Mouse (Mus musculus): Measurements from ENCODE around the gene Ddx27.

The Ddx27 gene

DNA sequence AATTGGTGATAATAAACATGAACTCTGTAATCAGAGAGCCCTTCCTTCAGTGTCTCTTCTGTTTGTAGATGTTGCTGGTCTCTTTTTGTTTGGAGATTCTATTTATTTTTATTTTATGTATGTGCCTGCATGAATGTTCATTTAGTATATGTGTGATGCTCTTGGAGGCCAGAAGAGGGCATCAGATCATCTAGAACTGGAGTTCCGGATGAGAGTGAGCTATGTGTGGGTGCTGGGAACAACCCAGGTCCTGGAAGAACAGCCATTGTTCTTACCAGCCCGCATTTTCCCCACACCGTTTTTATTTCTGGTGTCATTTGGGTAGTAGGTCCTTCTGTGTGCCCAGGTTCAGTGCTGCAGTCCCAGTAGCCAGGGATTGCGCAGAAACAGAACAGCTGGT, 15.5 kb downstream of the Ddx27 start:
- no peak for DNase-seq

DNA sequence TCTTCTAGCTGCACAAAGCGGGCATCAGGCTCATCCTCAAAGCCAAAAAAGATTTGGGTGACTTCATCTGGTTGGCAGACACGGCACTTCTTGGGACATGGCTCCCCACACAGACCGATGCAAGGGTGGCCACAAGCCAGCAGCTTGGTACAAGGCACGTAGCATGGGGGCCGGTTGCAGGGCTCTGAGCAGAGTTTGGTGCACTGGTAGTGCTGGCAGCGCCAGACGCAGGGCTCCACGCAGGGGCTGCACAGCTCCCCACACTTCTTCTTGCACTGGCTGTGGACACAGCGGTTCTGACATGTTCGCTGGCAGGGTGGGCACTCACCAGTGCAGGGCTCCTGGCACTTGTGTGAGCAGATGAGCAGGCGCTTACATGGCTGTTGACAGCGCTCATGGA, 22.7 kb downstream of the Ddx27 start:
- no peak for DNase-seq

- DNase-seq: no peak
Measured at GRCm38 (mm10) chr2:167038297-167038696, 23.3 kb downstream of the Ddx27 start.

GRCm38 (mm10) chr2:167038716-167039115, 23.7 kb downstream of the Ddx27 start:
- DNase-seq: no peak

DNA sequence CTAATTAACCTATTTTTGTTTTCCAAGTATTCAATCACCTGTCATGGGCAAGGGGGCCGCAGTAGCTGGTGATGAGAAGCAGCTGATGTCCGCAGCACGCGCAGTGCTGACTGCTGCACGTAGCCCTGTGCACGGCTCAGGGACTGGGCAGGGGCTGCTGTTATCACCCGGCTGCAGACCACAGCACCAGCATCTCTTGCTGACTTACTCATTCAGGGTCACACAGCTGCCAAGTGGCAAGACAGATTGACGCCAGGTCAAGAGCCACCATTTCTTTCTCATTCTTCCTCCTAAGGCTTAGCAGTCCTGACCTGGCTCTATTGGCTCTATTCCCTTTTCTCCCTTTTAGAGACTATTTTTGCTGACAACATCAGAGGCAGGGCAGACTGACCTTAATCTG, 24.4 kb downstream of the Ddx27 start:
- DNase-seq: no peak

DNA sequence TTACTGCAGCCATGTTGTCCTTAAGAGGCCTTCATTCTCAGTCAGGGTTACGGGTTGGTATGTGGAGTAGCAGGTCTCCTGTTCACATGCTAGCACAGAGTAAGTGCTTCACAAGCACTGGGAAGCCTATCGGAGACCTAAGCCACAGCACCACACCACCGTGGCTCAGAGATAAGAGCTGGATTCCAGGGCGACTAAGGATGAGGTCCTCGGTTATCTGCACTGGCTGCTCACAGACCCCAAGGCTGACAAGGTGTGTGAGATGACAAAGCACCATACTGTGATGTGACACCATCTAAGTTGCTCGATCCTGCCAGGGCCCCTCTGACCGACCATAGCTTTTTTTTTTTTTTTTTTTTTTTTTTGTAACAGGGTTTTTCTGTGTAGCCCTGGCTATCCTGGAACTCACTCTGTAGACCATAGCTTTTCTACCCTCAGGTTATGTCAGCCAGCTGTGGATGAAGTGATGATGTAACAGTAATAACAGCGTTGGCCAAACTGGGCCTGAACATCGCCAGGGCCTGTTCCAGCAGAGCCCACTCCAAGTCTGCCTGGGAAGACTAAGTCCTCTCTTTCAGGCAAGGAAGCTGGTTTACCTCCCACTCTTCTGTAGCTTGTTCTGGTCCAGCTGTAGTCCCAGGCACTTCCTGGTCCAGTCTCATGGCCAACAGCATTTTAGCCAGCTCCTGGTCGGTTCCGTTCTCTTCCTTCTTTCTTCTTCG, 28.6 kb downstream of the Ddx27 start:
- DNase-seq: no peak

DNA sequence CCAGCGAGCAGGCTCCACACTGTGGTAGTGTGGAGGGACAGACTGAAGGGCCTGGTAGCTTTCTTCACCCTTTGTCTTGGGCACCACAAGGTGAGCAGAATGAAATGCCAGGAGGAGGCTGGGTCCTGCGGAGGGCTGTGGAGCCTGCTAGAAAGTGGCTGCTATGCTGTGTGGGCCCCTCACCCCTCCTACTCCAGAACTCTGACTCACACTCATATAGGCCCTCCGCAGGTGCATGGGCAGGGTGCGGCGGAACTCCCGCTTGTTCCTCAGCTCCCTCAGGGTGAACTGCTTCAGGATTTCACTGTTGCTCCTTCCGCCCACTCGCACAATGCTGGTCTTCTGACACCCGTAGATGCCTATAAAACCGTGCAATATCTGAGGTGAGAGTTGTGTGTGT, 33.2 kb downstream of the Ddx27 start:
- DNase-seq: no peak

DNA sequence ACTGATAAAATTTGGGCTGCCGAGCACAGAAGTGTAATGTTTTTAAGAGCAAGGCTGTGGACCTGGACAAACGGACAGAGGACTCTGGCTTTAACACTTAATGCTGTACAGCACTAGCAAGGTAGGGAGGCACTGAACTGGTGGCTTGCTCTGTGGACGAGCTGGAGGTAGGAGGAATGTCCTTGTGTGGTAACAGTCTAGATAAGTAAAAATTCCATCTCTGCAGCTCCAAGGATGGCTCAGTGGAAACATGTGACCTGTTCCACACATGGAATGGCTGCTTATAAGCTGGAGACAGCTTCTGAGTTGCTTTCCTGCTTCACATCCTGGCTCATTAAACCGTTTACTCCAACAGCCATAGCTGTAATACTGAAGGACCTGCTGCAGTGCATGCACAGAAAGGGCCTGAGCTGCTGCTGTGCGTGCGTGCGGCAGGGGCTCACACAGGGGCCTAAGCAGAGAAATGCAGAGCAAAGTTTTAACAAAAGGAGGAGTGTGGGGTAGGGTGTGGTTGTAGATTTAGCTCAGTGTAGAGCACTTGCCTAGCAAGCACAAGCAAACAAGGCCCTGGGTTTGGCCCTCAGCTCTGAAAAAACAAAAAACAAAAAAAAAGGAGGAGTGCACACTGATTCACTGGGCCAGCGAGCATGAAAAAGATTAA, 33.8 kb downstream of the Ddx27 start:
- DNase-seq: no peak

GRCm38 (mm10) chr2:167053127-167053844, 38.3 kb downstream of the Ddx27 start:
- DNase-seq: no peak

GRCm38 (mm10) chr2:167055386-167055785, 40.4 kb downstream of the Ddx27 start:
- DNase-seq: no peak

DNA sequence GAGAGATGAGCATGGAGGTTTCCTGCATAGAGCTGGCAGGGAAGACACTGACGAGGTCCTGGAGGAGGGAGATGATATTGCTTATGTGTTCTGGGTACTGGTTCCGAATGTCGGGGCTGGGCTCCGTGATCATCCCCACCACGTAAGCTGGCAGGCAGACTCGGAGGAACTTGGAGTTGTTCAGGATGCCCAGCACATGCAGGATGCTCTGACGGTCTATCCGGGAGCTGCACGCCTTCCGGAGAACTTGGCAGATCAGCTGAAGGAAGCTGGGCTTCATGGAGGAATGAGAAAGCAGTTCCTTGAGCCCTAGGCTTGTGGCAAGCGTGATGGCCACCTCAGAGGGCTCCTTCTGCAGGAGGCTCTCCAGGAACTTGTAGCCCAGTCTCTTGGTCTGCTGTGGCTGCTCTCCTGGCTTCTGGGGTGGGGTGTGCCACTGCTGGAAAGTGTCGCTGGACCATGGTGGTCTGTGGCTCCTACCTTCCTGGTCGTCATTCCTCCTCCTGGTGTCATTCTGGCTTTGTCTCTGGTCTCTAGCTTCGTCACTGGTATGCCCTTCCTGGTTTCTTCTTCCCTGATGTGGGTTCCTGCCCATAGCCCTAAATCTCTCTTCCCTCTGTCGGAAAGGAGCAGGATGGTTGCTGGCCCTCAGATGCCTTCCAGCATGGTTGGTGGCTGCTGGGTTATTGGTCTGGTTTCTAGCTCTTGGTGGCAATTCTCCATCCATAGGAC, 41.4 kb downstream of the Ddx27 start:
- no peak for DNase-seq

DNA sequence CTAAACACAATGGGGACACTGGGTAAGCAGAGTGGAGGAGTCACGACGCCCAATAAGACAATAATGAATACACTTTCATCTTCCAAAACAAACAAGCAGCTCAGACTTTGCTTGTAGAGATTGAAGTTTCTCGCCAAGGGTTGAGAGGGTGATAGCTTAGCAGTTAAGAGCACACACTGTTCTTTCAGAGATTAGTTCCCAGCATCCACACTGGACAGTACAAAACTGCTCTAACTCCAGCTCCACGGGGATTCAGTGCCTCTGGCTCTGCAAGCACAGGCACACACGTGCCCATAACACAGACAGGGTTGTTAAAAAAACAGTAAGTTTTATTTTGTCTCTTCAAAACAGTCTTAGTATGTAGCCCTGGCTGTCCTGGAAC, 41.9 kb downstream of the Ddx27 start:
- DNase-seq: no peak

- no peak for DNase-seq
Measured at GRCm38 (mm10) chr2:167058201-167058600, 43.2 kb downstream of the Ddx27 start.

- no peak for DNase-seq
Measured at GRCm38 (mm10) chr2:167058814-167059387, 43.9 kb downstream of the Ddx27 start.

DNA sequence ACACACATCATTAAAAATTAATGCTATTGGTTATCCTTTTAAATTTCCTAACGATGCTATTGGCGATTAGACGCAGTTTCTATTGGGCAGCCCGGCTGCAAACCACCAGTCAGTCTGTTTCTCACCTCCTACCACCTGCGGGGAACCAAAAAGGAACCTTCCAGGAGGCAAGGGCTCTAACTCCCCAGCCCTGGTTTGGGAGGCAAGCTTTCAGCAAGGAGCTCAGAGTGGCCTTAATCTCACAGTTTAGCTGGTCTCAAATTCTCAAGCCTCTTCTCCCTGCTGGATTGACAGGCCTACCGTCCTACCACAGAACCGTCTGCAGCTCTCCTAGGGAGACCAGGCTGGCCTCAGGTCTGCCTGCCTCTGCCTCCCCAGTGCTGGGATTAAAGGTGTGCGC, 44.5 kb downstream of the Ddx27 start:
- no peak for DNase-seq

- DNase-seq: no peak
Measured at GRCm38 (mm10) chr2:167059960-167060359, 45.0 kb downstream of the Ddx27 start.

DNA sequence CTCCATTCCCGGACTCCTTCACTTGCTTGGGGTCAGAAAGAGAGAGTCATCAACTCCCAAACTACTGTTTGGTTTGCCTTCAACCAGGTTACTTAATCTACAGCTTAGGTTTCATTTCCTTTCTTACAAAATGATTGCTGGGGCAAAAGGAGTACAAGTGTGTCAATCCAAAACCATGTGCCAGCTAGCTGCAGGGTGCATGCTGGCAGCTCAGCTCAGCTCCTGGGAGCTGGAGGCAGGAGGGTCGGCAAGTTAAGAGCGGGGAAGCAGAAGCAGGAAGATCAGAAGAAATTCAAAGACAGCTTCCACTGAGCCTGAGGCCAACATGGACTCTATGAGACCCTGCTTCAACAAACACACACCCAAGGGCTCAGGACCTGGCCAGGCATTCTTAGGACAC, 45.4 kb downstream of the Ddx27 start:
- no peak for DNase-seq

DNA sequence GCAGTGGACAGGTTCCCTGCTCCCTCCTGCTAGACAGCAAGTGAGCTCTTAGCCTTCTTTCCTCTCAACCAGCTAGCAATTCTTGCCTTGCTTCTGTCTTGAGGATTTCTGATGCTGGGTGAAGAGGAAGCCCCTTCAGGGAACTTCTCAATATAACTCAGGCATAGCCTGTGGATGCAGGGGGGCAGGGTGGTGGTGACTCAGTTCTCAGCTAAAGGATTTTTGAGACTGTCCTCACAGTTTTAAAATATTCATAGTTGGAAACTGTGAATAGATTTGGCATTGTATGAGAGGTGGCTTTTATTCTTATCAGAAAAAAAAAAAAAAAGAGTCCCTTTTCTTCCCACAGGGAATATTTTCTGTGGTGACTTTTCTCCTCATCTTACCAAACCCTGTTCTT, 45.8 kb downstream of the Ddx27 start:
- no peak for DNase-seq

- DNase-seq: no peak
Measured at GRCm38 (mm10) chr2:167061381-167062034, 46.5 kb downstream of the Ddx27 start.

DNA sequence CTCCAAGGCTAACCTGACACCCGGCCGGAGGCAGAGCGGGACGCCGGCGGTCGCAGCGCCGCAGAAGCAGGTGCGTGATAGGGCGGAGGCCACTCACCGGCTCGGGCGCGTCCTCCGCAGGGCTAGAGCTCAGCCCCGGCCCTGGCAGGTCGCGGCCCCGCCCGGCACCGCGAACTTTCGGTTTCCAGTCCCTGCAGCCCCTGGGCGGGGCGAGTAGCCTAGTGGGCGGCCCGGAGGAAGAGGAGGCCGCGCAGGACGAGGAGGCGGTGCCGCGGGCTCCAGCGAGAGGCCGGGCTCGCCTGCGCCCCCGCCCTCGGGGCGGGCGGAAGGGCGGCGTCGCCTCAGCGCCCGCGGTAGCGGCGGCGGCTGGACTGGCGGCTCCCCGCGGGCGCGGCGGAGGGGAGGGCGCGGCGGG, 47.5 kb downstream of the Ddx27 start:
- peak; percentile 83 for DNase-seq

DNA sequence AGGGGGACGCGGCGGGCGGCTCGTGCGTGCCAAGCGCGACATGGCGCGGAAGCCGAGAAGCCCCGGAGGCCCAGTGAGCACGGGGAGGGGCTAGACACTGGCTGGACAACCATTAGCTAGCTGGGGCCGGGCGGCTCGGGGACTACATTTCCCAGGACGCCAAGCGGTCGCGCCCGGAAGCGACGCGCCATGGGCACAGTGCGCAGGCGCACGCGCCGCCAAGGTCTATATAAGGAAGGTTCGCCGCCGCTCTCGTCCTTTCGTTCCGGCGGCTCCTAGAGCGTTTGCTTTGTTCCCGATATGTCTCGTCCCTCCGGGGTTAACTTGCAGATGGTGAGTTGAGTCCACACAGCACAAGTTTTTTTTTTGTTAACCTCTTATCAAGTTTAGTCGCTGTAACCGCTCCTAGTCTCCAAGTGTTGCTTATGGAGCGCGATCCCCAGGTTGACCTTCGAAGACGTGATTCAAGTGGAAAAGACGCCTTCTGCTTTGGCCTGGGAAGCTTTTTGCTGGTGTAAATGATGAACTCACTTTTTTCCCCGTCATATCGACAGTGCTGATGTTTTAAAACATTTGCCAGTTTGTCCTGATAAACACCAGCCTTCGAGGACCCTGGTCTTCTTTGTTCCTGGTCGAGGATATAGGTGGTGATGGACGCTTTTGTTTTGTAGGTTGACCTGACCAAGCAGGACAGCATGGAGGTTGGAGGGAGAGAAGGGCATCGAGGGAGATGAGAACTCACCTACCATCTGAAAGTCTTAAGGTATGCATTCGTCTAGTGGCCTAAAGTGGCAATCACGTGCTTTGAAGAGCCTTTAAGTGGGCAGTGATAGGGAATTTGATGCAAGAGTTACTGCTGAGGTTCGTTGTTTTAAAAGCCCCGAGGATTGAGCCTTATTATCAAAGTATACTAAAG, 48.2 kb downstream of the Ddx27 start, which contains the start of gene Znfx1:
Znfx1 (minus strand) TSS at position 51 of the 916 bp plus-strand sequence.
- peak; percentile 95 for DNase-seq
